Mouse (Mus musculus) heart, postnatal 0 days (tissue): ENCODE data around the gene Prnd. TPM values are rescaled to one million over a fixed set of nuclear protein-coding genes. Genes with fewer than 3 reads are reported as not detected.
A peak's percentile ranks its signal among the peaks of the same experiment; 100 is the strongest.

Experiments
- ATAC-seq: fragments of 200-750 bp; cut with Nextera tagmentation; 2 replicates; pipeline ENCODE4 v1.8.0; 2017; ENCODE audit warnings: low read depth, moderate number of reproducible peaks, moderate library complexity; ENCODE audit not compliant: insufficient read depth
- DNase-seq: peaks from one replicate; pipeline ENCODE4 v3.0.0-alpha.2; 2016; ENCODE audit warnings: low spot score
- H3K27ac ChIP-seq: fragments of 300-500 bp; sonication (generic); 2 replicates; pipeline ENCODE4 v1.5.1; 2014; ENCODE audit warnings: low read depth, mild to moderate bottlenecking
- H3K27me3 ChIP-seq: fragments of 300-500 bp; sonication (generic); 2 replicates; pipeline ENCODE4 v1.6.1; 2014; ENCODE audit warnings: low read length, mixed read lengths; ENCODE audit not compliant: control insufficient read depth, insufficient read depth
- H3K36me3 ChIP-seq: fragments of 300-500 bp; sonication (generic); replicated peaks from 2 replicates; pipeline ENCODE4 v1.6.1; 2014; ENCODE audit warnings: low read length, mixed read lengths; ENCODE audit not compliant: control insufficient read depth, insufficient read depth
- H3K4me1 ChIP-seq: fragments of 300-500 bp; sonication (generic); 2 replicates; pipeline ENCODE4 v1.6.1; 2014; ENCODE audit warnings: antibody characterized with exemption; ENCODE audit not compliant: control insufficient read depth, insufficient read depth
- H3K4me2 ChIP-seq: fragments of 300-500 bp; sonication (generic); 2 replicates; pipeline ENCODE4 v1.6.1; 2014; ENCODE audit warnings: low read depth, mild to moderate bottlenecking, low read length, moderate library complexity
- H3K4me3 ChIP-seq: fragments of 300-500 bp; sonication (generic); 2 replicates; pipeline ENCODE4 v1.5.1; 2014; ENCODE audit warnings: low read depth, low read length
- H3K9ac ChIP-seq: fragments of 300-500 bp; sonication (generic); replicated peaks from 2 replicates; pipeline ENCODE4 v1.6.1; 2014; ENCODE audit warnings: low read depth, low read length, mixed read lengths
- H3K9me3 ChIP-seq: fragments of 300-500 bp; sonication (generic); replicated peaks from 2 replicates; pipeline ENCODE4 v1.6.1; 2016; ENCODE audit warnings: low read length; ENCODE audit not compliant: control insufficient read depth
- CTCF ChIP-seq: IDR thresholded peaks from 2 replicates; pipeline ENCODE4 v1.5.1; 2016; ENCODE audit warnings: antibody characterized with exemption, control low read depth, low read depth
- EP300 ChIP-seq: IDR thresholded peaks from 2 replicates; pipeline ENCODE4 v1.6.1; 2016; ENCODE audit warnings: antibody characterized with exemption, low read depth
- WGBS: fragments of 180-500 bp; shearing (Covaris S2); extraction: QIAGEN DNeasy Blood & Tissue Kit; methylation state at CpG from one replicate; pipeline ENCODE4 v1.1.7; 2014; 5-methylcytosine and 5-hydroxymethylcytosine counted together
- polyA plus RNA-seq: library from polyadenylated mRNA; unstranded; fragments of >200 nt; fragmentation: Nextera tagmentation; extraction: Ambion mirVana; gene quantifications from 2 replicates; pipeline ENCODE4 v1.2.1, GENCODE M21; 2015
- total RNA-seq: library from RNA; depleted of rRNA; stranded (reverse); fragments of >200 nt; gene quantifications from 2 replicates; pipeline ENCODE4 v1.2.3, GENCODE M21; 2014; ENCODE audit warnings: low replicate concordance

Prnd gene
- total and polyA plus RNA-seq, 2 experiments from 2014 or later = 9.5 to 16.6 TPM

- no peak overlapping the region for H3K9ac ChIP-seq
- TF ChIP-seq EP300 (no peak), CTCF (no peak)
Observed at GRCm38 (mm10) chr2:131948156-131948555, 2.5 kb upstream of the Prnd start.

GRCm38 (mm10) chr2:131948916-131949639 lies 1.6 kb upstream of the Prnd start:
- H3K9me3 ChIP-seq = no peaks in the 10 kb centered on the region
- TF ChIP-seq CTCF (no peak), EP300 (no peak)
- no peaks in the 10 kb centered on the region for H3K36me3 ChIP-seq
- ATAC-seq (no peak), DNase-seq (no peak)
- H3K27me3 ChIP-seq = no peaks in the 10 kb centered on the region
- no peak overlapping the region for H3K4me2 ChIP-seq
- WGBS = 64% methylated on average over 11 of the region's 11 CpGs
- peaks cover 17% of the 10 kb centered on the region; the same call in 1 of the 2 replicates for H3K4me1 ChIP-seq
- no peak overlapping the region for H3K4me3 ChIP-seq
- no peak overlapping the region for H3K27ac ChIP-seq
- H3K9ac ChIP-seq = no peak overlapping the region

More at GRCm38 (mm10) chr2:131948156-131948555, 2.5 kb upstream of the Prnd start:
- WGBS = 81% methylated on average over 3 of the region's 3 CpGs
- Histone ChIP-seq H3K27ac (no peak overlapping the region), H3K4me1 (peaks cover 12% of the 10 kb centered on the region; the same call in 1 of the 2 replicates), H3K9me3 (no peaks in the 10 kb centered on the region), H3K36me3 (no peaks in the 10 kb centered on the region), H3K4me2 (no peak overlapping the region), H3K27me3 (no peaks in the 10 kb centered on the region), H3K4me3 (no peak overlapping the region)
- ATAC-seq (no peak), DNase-seq (no peak)

- TF ChIP-seq EP300 (no peak), CTCF (peak; percentile 73)
- peaks cover 20% of the 10 kb centered on the region; the same call in 1 of the 2 replicates for H3K4me1 ChIP-seq
- no peak overlapping the region for H3K27ac ChIP-seq
- WGBS = 47% methylated on average over 9 of the region's 9 CpGs
- H3K4me2 ChIP-seq = no peak overlapping the region
- no peaks in the 10 kb centered on the region for H3K9me3 ChIP-seq
- ATAC-seq (no peak), DNase-seq (peak; percentile 55)
- H3K36me3 ChIP-seq = no peaks in the 10 kb centered on the region
- no peaks in the 10 kb centered on the region for H3K27me3 ChIP-seq
- H3K9ac ChIP-seq = no peak overlapping the region
- no peak overlapping the region for H3K4me3 ChIP-seq
Observed at GRCm38 (mm10) chr2:131949767-131950597, 679 bp upstream of the Prnd start.

- H3K27me3 ChIP-seq = no peaks in the 10 kb centered on the region
- H3K27ac ChIP-seq = no peak overlapping the region
- peaks cover 26% of the 10 kb centered on the region; the same call in 1 of the 2 replicates for H3K4me1 ChIP-seq
- DNase-seq = no peak
- 55% methylated on average over 2 of the region's 2 CpGs for WGBS
- ATAC-seq = no peak
- peak overlapping the region; percentile 56; the same call in 1 of the 2 replicates for H3K4me2 ChIP-seq
- H3K4me3 ChIP-seq = no peak overlapping the region
- H3K9ac ChIP-seq = no peak overlapping the region
- H3K9me3 ChIP-seq = no peaks in the 10 kb centered on the region
- H3K36me3 ChIP-seq = no peaks in the 10 kb centered on the region
- no peak for TF ChIP-seq EP300
- TF ChIP-seq CTCF = no peak
Observed at GRCm38 (mm10) chr2:131952456-131952855, 1.8 kb downstream of the Prnd start.

- Histone ChIP-seq H3K4me2 (peak overlapping the region; percentile 56), H3K27ac (no peak overlapping the region), H3K9me3 (no peaks in the 10 kb centered on the region), H3K27me3 (no peaks in the 10 kb centered on the region), H3K4me3 (peak overlapping the region; percentile 27), H3K4me1 (peaks cover 28% of the 10 kb centered on the region), H3K9ac (no peak overlapping the region), H3K36me3 (no peaks in the 10 kb centered on the region)
- TF ChIP-seq CTCF (no peak), EP300 (no peak)
- ATAC-seq = no peak
- DNase-seq = no peak
- 17% methylated on average over 29 of the region's 29 CpGs for WGBS
Observed at GRCm38 (mm10) chr2:131952961-131953538, 2.4 kb downstream of the Prnd start.
